Mouse (Mus musculus): ENCODE results near the gene Zmynd8. TPM values are rescaled to one million over a fixed set of nuclear protein-coding genes. Genes with fewer than 3 reads are reported as not detected.

Zmynd8 gene
- polyA plus RNA-seq (2014; fragmentation: Illumina TruSeq; extraction: RNeasy Lipid Tissue Mini Kit (QIAGEN cat#74804); ENCODE audit: low read depth, low replicate concordance), result 40.5 TPM

DNA sequence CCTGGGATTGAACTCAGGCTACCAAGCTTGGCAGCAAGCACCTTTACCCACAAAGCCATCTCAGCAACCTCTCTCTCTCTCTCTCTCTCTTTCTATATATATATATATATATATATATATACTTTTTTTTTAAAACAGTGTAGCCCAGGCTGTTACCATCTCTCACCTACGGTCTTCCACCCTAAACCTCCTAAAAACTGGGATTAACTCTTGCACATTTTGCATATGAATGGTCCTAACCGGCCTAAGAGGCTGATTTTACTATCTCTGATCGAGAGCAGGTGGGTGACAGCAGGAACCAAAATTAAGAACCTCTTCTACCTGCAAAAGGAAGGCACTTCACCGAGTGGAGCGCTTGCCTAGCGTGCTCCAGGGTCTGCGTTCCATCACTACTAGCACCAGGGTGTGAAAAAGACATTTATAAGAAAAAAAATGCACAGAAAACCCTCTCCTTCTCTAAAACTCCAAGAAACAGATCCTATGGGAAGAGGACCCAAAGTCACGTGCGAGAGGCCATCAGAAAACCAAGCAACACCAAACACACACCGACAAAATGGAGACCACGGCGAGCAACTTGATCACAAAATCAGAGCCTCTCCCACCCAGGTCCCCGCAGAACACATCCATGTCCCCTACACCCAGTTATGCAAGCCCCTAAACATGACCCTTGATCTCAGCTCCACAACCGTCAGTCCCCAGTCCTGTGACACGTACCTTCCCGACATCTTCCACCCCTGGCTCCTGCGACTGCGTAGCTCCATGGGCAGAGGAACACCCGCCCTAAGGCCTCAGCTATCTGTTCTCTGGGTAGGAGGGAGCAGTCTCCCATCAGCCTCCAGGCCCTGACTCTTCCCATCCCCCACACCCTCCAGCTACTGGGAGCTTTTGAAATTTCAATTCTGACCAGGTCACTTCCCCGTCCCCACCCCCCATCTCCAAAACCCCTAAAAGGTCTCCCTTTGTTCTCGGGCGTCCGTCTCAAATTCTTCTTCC lies at the start of gene Zmynd8:
Gene Zmynd8, minus strand, starts transcription at position 815 of the 993 bp plus-strand sequence.

Other genes starting within 250 kb of the Zmynd8 start
- 18.9 TPM for gene Ncoa3, start 93.6 kb upstream of the Zmynd8 start, polyA plus RNA-seq (2014; fragmentation: Illumina TruSeq; extraction: RNeasy Lipid Tissue Mini Kit (QIAGEN cat#74804); ENCODE audit: low read depth, low replicate concordance)